Comparison of ENCODE assay signal across 8 mouse cellular contexts in the genomic region with DNA sequence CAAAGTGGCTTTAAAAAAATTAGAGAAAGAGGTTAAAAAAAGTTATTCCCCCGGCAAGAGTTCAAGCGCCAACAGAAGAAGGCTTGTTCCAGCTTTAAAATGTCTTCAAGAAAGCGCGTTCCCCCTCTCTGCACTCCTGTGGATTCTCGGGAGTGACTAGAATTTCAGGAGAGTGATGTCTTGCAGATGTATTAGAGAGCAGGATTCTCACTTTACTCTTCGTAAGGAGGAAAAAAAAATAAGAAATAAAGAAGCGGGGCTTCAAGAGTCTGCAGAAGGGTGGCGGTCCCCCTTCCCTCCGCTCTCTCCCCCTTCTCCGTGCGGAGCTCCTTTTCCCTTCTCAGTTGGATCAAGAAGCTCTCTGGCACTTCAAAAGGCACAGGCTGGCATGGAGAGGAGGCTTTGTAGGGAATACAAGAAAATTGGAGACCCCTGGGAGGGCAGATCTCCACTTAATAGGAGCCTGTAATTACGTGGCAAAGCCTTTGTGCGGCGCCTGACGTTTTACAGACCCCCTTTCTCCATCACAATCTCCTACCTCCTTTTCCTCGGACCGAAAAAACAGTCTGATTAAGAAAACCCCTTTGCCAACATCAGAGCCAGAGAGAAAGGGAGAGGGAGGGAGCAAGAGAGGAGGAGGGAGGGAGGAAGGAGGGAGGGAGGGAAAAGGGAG. TPM values are rescaled to one million over a fixed set of nuclear protein-coding genes. Genes with fewer than 3 reads are reported as not detected.
DNase-seq lines count a peak whose midpoint lies in the region; ATAC-seq lines count a peak whose summit lies in the region.

TSS of gene Prrx1 (minus strand) at position 610 of the 673 bp plus-strand sequence.

- peak within 1 kb of the TSS; percentile 68 for H3K4me3 ChIP-seq in embryonic facial prominence, embryonic 15.5 days (replicated peaks)
- peak within 1 kb of the TSS; percentile 69 to 84 for H3K4me3 ChIP-seq in heart, embryonic 14.5 days (ENCODE audit: control insufficient read depth in 1 of 2, insufficient read depth in 1 of 2, low read depth in 1 of 2, low read length in 2 of 2)
- peak within 1 kb of the TSS; percentile 92 for H3K4me3 ChIP-seq in limb, embryonic 13.5 days

- peak; percentile 10 for DNase-seq in ovary, postnatal 36 days (ENCODE audit: low spot score)
- DNase-seq in ovary, adult 18-20 months (ENCODE audit: low spot score): no peak
- peak; percentile 62 for DNase-seq in retina, embryonic 14.5 days (ENCODE audit: low spot score)
- DNase-seq in layer of hippocampus, postnatal 25 days (ENCODE audit: extremely low spot score in 1 of 2, low spot score in 1 of 2): no peak
- DNase-seq in left cerebral cortex, adult 11 months (ENCODE audit: low spot score): no peak

- WGBS in embryonic facial prominence, embryonic 15.5 days: under 1% methylated on average over 17 of the region's 17 CpGs
- WGBS in heart, embryonic 14.5 days: under 1% methylated on average over 17 of the region's 17 CpGs
- WGBS in limb, embryonic 13.5 days: under 1% methylated on average over 17 of the region's 17 CpGs

- H3K9ac ChIP-seq in embryonic facial prominence, embryonic 15.5 days: peak within 1 kb of the TSS; percentile 96
- H3K9ac ChIP-seq in heart, embryonic 14.5 days (ENCODE audit: low read length): peak within 1 kb of the TSS; percentile 80
- H3K9ac ChIP-seq in limb, embryonic 13.5 days: peak within 1 kb of the TSS; percentile 100

- H3K27me3 ChIP-seq in embryonic facial prominence, embryonic 15.5 days: peaks cover 12% of the 10 kb centered on the region; the same call in 1 of the 2 replicates
- peaks cover 38% of the 10 kb centered on the region for H3K27me3 ChIP-seq in heart, embryonic 14.5 days (ENCODE audit: control insufficient read depth, insufficient read depth, low read length)
- H3K27me3 ChIP-seq in limb, embryonic 13.5 days: peaks cover 8% of the 10 kb centered on the region; the same call in 1 of the 2 replicates

- H3K27ac ChIP-seq in embryonic facial prominence, embryonic 15.5 days (replicated peaks): peak within 1 kb of the TSS; percentile 98
- peak within 1 kb of the TSS; percentile 46 to 55 for H3K27ac ChIP-seq in heart, embryonic 14.5 days (replicated peaks in 1 of 2; ENCODE audit: control insufficient read depth in 1 of 2, insufficient read depth in 1 of 2, low read depth in 2 of 2, low read length in 2 of 2)
- peak within 1 kb of the TSS; percentile 100 for H3K27ac ChIP-seq in limb, embryonic 13.5 days

- peak within 1 kb of the TSS; percentile 70 for H3K4me2 ChIP-seq in embryonic facial prominence, embryonic 15.5 days (replicated peaks)
- peak within 1 kb of the TSS; percentile 97 for H3K4me2 ChIP-seq in heart, embryonic 14.5 days (ENCODE audit: low read length)
- peak within 1 kb of the TSS; percentile 74 for H3K4me2 ChIP-seq in limb, embryonic 13.5 days (replicated peaks)

- H3K4me1 ChIP-seq in embryonic facial prominence, embryonic 15.5 days: peaks cover 25% of the 10 kb centered on the region
- H3K4me1 ChIP-seq in heart, embryonic 14.5 days (ENCODE audit: control insufficient read depth in 2 of 2, insufficient read depth in 2 of 2, low read length in 2 of 2): peaks cover 2 to 10% of the 10 kb centered on the region in 2 experiments
- peaks cover 28% of the 10 kb centered on the region for H3K4me1 ChIP-seq in limb, embryonic 13.5 days

- no peaks in the 10 kb centered on the region for H3K9me3 ChIP-seq in embryonic facial prominence, embryonic 15.5 days (replicated peaks)
- H3K9me3 ChIP-seq in heart, embryonic 14.5 days (ENCODE audit: control insufficient read depth, low read length): no peaks in the 10 kb centered on the region
- H3K9me3 ChIP-seq in limb, embryonic 13.5 days: no peaks in the 10 kb centered on the region

- peak; percentile 66 for ATAC-seq in embryonic facial prominence, embryonic 15.5 days (ENCODE audit: insufficient number of reproducible peaks, low FRiP score, low TSS enrichment, low read depth)
- ATAC-seq in heart, embryonic 14.5 days (ENCODE audit: insufficient number of reproducible peaks, insufficient read depth, low FRiP score, low read depth): no peak
- ATAC-seq in limb, embryonic 13.5 days (ENCODE audit: low FRiP score, low read depth): peak; percentile 65

- no peaks in the 10 kb centered on the region for H3K36me3 ChIP-seq in embryonic facial prominence, embryonic 15.5 days
- no peaks in the 10 kb centered on the region for H3K36me3 ChIP-seq in heart, embryonic 14.5 days (ENCODE audit: control insufficient read depth, insufficient read depth, low read length)
- peaks cover 12% of the 10 kb centered on the region; the same call in 1 of the 2 replicates for H3K36me3 ChIP-seq in limb, embryonic 13.5 days

RNA-seq across cellular contexts. Expression of gene Prrx1, which starts in this region (rescaled TPM):
- polyA plus RNA-seq in embryonic facial prominence, embryonic 15.5 days (2015; fragmentation: Nextera tagmentation; extraction: Ambion mirVana): 98.5 and 110 TPM in 2 replicates
- 8.9 and 9.0 TPM in 2 replicates for polyA plus RNA-seq in heart, embryonic 14.5 days (2014; fragmentation: Nextera tagmentation; extraction: Ambion mirVana)
- 160 and 179 TPM in 2 replicates for polyA plus RNA-seq in limb, embryonic 13.5 days (2015; fragmentation: Nextera tagmentation; extraction: Ambion mirVana)
- 1 to 10 TPM; 5.3 to 6.6 TPM for total RNA-seq in layer of hippocampus, postnatal 25 days (2021)

Comparison
In these comparisons a context has a peak if more than half of its experiments do, and no peak if none do; other contexts are left out.
1. DNase-seq: peak in ovary, postnatal 36 days (single experiment) and retina, embryonic 14.5 days (single experiment); none in ovary, adult 18-20 months (single experiment), layer of hippocampus, postnatal 25 days (0 of 2) and left cerebral cortex, adult 11 months (single experiment).
2. Peak in every context shown above with its lines, with median percentiles within 50 percentile points of each other: H3K27ac ChIP-seq, H3K4me2 ChIP-seq, H3K4me3 ChIP-seq and H3K9ac ChIP-seq.